Mouse (Mus musculus): ENCODE data around the gene Mbnl1. TPM values are rescaled to one million over a fixed set of nuclear protein-coding genes. Genes with fewer than 3 reads are reported as not detected.

Mbnl1 gene
- polyA plus RNA-seq, 1 experiment from 2014 or later, result 34.7 TPM

GRCm38 (mm10) chr3:60499157-60499578 is 26.5 kb downstream of the Mbnl1 start:
- no peaks in the 10 kb centered on the region for H3K36me3 ChIP-seq
- no peak overlapping the region for H3K4me3 ChIP-seq
- peaks cover 32% of the 10 kb centered on the region for H3K4me1 ChIP-seq (replicated peaks)
- H3K27me3 ChIP-seq (ENCODE audit: insufficient read depth, poor library complexity, severe bottlenecking), result no peaks in the 10 kb centered on the region
- no peaks in the 10 kb centered on the region for H3K9me3 ChIP-seq
- H3K27ac ChIP-seq, result no peak overlapping the region
- no peak for DNase-seq (ENCODE audit: low spot score)
- 81% methylated on average over 6 of the region's 6 CpGs for WGBS

- no peak for DNase-seq (ENCODE audit: low spot score)
- 55% methylated on average over 7 of the region's 7 CpGs for WGBS
- Histone ChIP-seq H3K36me3 (no peaks in the 10 kb centered on the region), H3K27me3 (ENCODE audit: insufficient read depth, poor library complexity, severe bottlenecking) (no peaks in the 10 kb centered on the region), H3K9me3 (no peaks in the 10 kb centered on the region), H3K4me1 (replicated peaks) (peaks cover 33% of the 10 kb centered on the region), H3K4me3 (peak overlapping the region; percentile 86), H3K27ac (peak overlapping the region; percentile 99; the same call in 1 of the 2 replicates)
Measured at GRCm38 (mm10) chr3:60499718-60500450, 27.3 kb downstream of the Mbnl1 start.

- Histone ChIP-seq H3K27ac (peak overlapping the region; percentile 99), H3K9me3 (no peaks in the 10 kb centered on the region), H3K27me3 (ENCODE audit: insufficient read depth, poor library complexity, severe bottlenecking) (no peaks in the 10 kb centered on the region), H3K4me1 (replicated peaks) (peaks cover 35% of the 10 kb centered on the region), H3K36me3 (no peaks in the 10 kb centered on the region), H3K4me3 (peak overlapping the region; percentile 86)
- DNase-seq (ENCODE audit: low spot score), result peak; percentile 75
- 1% methylated on average over 86 of the region's 96 CpGs for WGBS
Measured at GRCm38 (mm10) chr3:60500571-60501527, 28.2 kb downstream of the Mbnl1 start.

- H3K4me1 ChIP-seq (replicated peaks), result peaks cover 35% of the 10 kb centered on the region
- 3% methylated on average over 29 of the region's 29 CpGs for WGBS
- H3K36me3 ChIP-seq, result no peaks in the 10 kb centered on the region
- H3K27me3 ChIP-seq (ENCODE audit: insufficient read depth, poor library complexity, severe bottlenecking), result no peaks in the 10 kb centered on the region
- H3K9me3 ChIP-seq, result no peaks in the 10 kb centered on the region
- H3K4me3 ChIP-seq, result peak overlapping the region; percentile 86
- H3K27ac ChIP-seq, result peak overlapping the region; percentile 99
- DNase-seq (ENCODE audit: low spot score), result peak; percentile 59
Measured at GRCm38 (mm10) chr3:60501561-60502151, 29.0 kb downstream of the Mbnl1 start.

GRCm38 (mm10) chr3:60502155-60502987 is 29.7 kb downstream of the Mbnl1 start:
- Histone ChIP-seq H3K4me1 (replicated peaks) (peaks cover 35% of the 10 kb centered on the region), H3K9me3 (no peaks in the 10 kb centered on the region), H3K27me3 (ENCODE audit: insufficient read depth, poor library complexity, severe bottlenecking) (no peaks in the 10 kb centered on the region), H3K4me3 (peak overlapping the region; percentile 86), H3K36me3 (no peaks in the 10 kb centered on the region), H3K27ac (peak overlapping the region; percentile 99)
- peak; percentile 28 for DNase-seq (ENCODE audit: low spot score)
- WGBS, result 51% methylated on average over 7 of the region's 7 CpGs

GRCm38 (mm10) chr3:60503196-60503595 is 30.6 kb downstream of the Mbnl1 start:
- no peaks in the 10 kb centered on the region for H3K36me3 ChIP-seq
- H3K9me3 ChIP-seq, result no peaks in the 10 kb centered on the region
- peak overlapping the region; percentile 86 for H3K4me3 ChIP-seq
- 76% methylated on average over 7 of the region's 7 CpGs for WGBS
- peaks cover 35% of the 10 kb centered on the region for H3K4me1 ChIP-seq (replicated peaks)
- DNase-seq (ENCODE audit: low spot score), result no peak
- no peaks in the 10 kb centered on the region for H3K27me3 ChIP-seq (ENCODE audit: insufficient read depth, poor library complexity, severe bottlenecking)
- H3K27ac ChIP-seq, result no peak overlapping the region

GRCm38 (mm10) chr3:60504775-60505430 is 32.3 kb downstream of the Mbnl1 start:
- H3K9me3 ChIP-seq, result no peaks in the 10 kb centered on the region
- 75% methylated on average over 5 of the region's 5 CpGs for WGBS

GRCm38 (mm10) chr3:60506821-60507220 is 34.2 kb downstream of the Mbnl1 start:
- no peak overlapping the region for H3K4me3 ChIP-seq
- no peaks in the 10 kb centered on the region for H3K9me3 ChIP-seq
- DNase-seq (ENCODE audit: low spot score), result no peak
- H3K36me3 ChIP-seq, result no peaks in the 10 kb centered on the region
- H3K27ac ChIP-seq, result no peak overlapping the region
- no peaks in the 10 kb centered on the region for H3K27me3 ChIP-seq (ENCODE audit: insufficient read depth, poor library complexity, severe bottlenecking)
- H3K4me1 ChIP-seq (replicated peaks), result peaks cover 23% of the 10 kb centered on the region
- 83% methylated on average over 5 of the region's 5 CpGs for WGBS

More at GRCm38 (mm10) chr3:60504775-60505430, 32.3 kb downstream of the Mbnl1 start:
- DNase-seq (ENCODE audit: low spot score), result no peak
- H3K4me1 ChIP-seq (replicated peaks), result peaks cover 26% of the 10 kb centered on the region
- H3K4me3 ChIP-seq, result no peak overlapping the region
- no peaks in the 10 kb centered on the region for H3K27me3 ChIP-seq (ENCODE audit: insufficient read depth, poor library complexity, severe bottlenecking)
- no peaks in the 10 kb centered on the region for H3K36me3 ChIP-seq
- H3K27ac ChIP-seq, result no peak overlapping the region

GRCm38 (mm10) chr3:60507496-60507895 is 34.9 kb downstream of the Mbnl1 start:
- no peaks in the 10 kb centered on the region for H3K36me3 ChIP-seq
- 93% methylated on average over 3 of the region's 3 CpGs for WGBS
- no peaks in the 10 kb centered on the region for H3K27me3 ChIP-seq (ENCODE audit: insufficient read depth, poor library complexity, severe bottlenecking)
- no peak overlapping the region for H3K4me3 ChIP-seq
- peaks cover 18% of the 10 kb centered on the region for H3K4me1 ChIP-seq (replicated peaks)
- no peak overlapping the region for H3K27ac ChIP-seq
- DNase-seq (ENCODE audit: low spot score), result no peak
- H3K9me3 ChIP-seq, result no peaks in the 10 kb centered on the region

GRCm38 (mm10) chr3:60507979-60508378 is 35.3 kb downstream of the Mbnl1 start:
- Histone ChIP-seq H3K4me1 (replicated peaks) (peaks cover 14% of the 10 kb centered on the region), H3K27ac (no peak overlapping the region), H3K9me3 (no peaks in the 10 kb centered on the region), H3K4me3 (no peak overlapping the region), H3K27me3 (ENCODE audit: insufficient read depth, poor library complexity, severe bottlenecking) (no peaks in the 10 kb centered on the region), H3K36me3 (no peaks in the 10 kb centered on the region)
- WGBS, result 96% methylated on average over 2 of the region's 2 CpGs
- no peak for DNase-seq (ENCODE audit: low spot score)

- H3K36me3 ChIP-seq, result no peaks in the 10 kb centered on the region
- H3K27ac ChIP-seq, result no peak overlapping the region
- no peak overlapping the region for H3K4me3 ChIP-seq
- no peaks in the 10 kb centered on the region for H3K9me3 ChIP-seq
- peaks cover 14% of the 10 kb centered on the region; the same call in 1 of the 2 replicates for H3K4me1 ChIP-seq (replicated peaks)
- DNase-seq (ENCODE audit: low spot score), result no peak
- 88% methylated on average over 3 of the region's 3 CpGs for WGBS
- H3K27me3 ChIP-seq (ENCODE audit: insufficient read depth, poor library complexity, severe bottlenecking), result no peaks in the 10 kb centered on the region
Measured at GRCm38 (mm10) chr3:60511197-60511596, 38.6 kb downstream of the Mbnl1 start.
